Mouse (Mus musculus): ENCODE results near the gene Fam198b. TPM values are rescaled to one million over a fixed set of nuclear protein-coding genes. Genes with fewer than 3 reads are reported as not detected.
"Not testable (repeated sequence)": the region's sequence is repeated elsewhere in the genome, so short reads cannot be mapped to it uniquely, and the experiment has no call there.

Fam198b gene
- polyA plus RNA-seq, 1 experiment = 1.5 TPM

GRCm38 (mm10) chr3:79967346-79967745 is 83.0 kb downstream of the Fam198b start:
- Histone ChIP-seq H3K4me1 (replicated peaks; ENCODE audit: control insufficient read depth, insufficient read depth, low read length) (no peaks in the 10 kb centered on the region), H3K27ac (ENCODE audit: control insufficient read depth, insufficient read depth, low read length) (no peak overlapping the region), H3K4me3 (ENCODE audit: control insufficient read depth, insufficient read depth, low read length) (no peak overlapping the region), H3K27me3 (ENCODE audit: control insufficient read depth, insufficient read depth, low read length) (no peaks in the 10 kb centered on the region), H3K36me3 (ENCODE audit: control insufficient read depth, insufficient read depth, low read length) (no peaks in the 10 kb centered on the region)
- DNase-seq = no peak
- WGBS = 89% methylated on average over 1 of the region's 1 CpGs
- TF ChIP-seq CTCF (IDR thresholded peaks at IDR 0.05; ENCODE audit: borderline replicate concordance, control insufficient read depth, extremely low read depth, insufficient read depth, low read length, poor library complexity) (no peak), POLR2A (IDR thresholded peaks at IDR 0.05; ENCODE audit: control insufficient read depth, extremely low read depth, insufficient read depth, low read length, poor library complexity) (no peak)

- Histone ChIP-seq H3K4me1 (replicated peaks; ENCODE audit: control insufficient read depth, insufficient read depth, low read length) (no peaks in the 10 kb centered on the region), H3K4me3 (ENCODE audit: control insufficient read depth, insufficient read depth, low read length) (no peak overlapping the region), H3K27me3 (ENCODE audit: control insufficient read depth, insufficient read depth, low read length) (no peaks in the 10 kb centered on the region), H3K36me3 (ENCODE audit: control insufficient read depth, insufficient read depth, low read length) (no peaks in the 10 kb centered on the region), H3K27ac (ENCODE audit: control insufficient read depth, insufficient read depth, low read length) (no peak overlapping the region)
- WGBS = 76% methylated on average over 2 of the region's 2 CpGs
- no peak for DNase-seq
- no peak for TF ChIP-seq POLR2A (IDR thresholded peaks at IDR 0.05; ENCODE audit: control insufficient read depth, extremely low read depth, insufficient read depth, low read length, poor library complexity)
- TF ChIP-seq CTCF (IDR thresholded peaks at IDR 0.05; ENCODE audit: borderline replicate concordance, control insufficient read depth, extremely low read depth, insufficient read depth, low read length, poor library complexity) = no peak
Measured at GRCm38 (mm10) chr3:79968426-79968825, 84.1 kb downstream of the Fam198b start.

- not testable (repeated sequence) for H3K4me3 ChIP-seq (ENCODE audit: control insufficient read depth, insufficient read depth, low read length); H3K4me1 ChIP-seq (replicated peaks; ENCODE audit: control insufficient read depth, insufficient read depth, low read length); H3K27me3 ChIP-seq (ENCODE audit: control insufficient read depth, insufficient read depth, low read length); DNase-seq; H3K36me3 ChIP-seq (ENCODE audit: control insufficient read depth, insufficient read depth, low read length); H3K27ac ChIP-seq (ENCODE audit: control insufficient read depth, insufficient read depth, low read length)
- 59% methylated on average over 3 of the region's 3 CpGs for WGBS
Measured at GRCm38 (mm10) chr3:79969536-79969935, 85.2 kb downstream of the Fam198b start.

GRCm38 (mm10) chr3:79970070-79970469 is 85.7 kb downstream of the Fam198b start:
- Histone ChIP-seq H3K27me3 (ENCODE audit: control insufficient read depth, insufficient read depth, low read length) (no peaks in the 10 kb centered on the region), H3K36me3 (ENCODE audit: control insufficient read depth, insufficient read depth, low read length) (no peaks in the 10 kb centered on the region), H3K27ac (ENCODE audit: control insufficient read depth, insufficient read depth, low read length) (no peak overlapping the region), H3K4me3 (ENCODE audit: control insufficient read depth, insufficient read depth, low read length) (no peak overlapping the region), H3K4me1 (replicated peaks; ENCODE audit: control insufficient read depth, insufficient read depth, low read length) (no peaks in the 10 kb centered on the region)
- DNase-seq = no peak
- 97% methylated on average over 2 of the region's 2 CpGs for WGBS
- TF ChIP-seq POLR2A (IDR thresholded peaks at IDR 0.05; ENCODE audit: control insufficient read depth, extremely low read depth, insufficient read depth, low read length, poor library complexity) = no peak
- no peak for TF ChIP-seq CTCF (IDR thresholded peaks at IDR 0.05; ENCODE audit: borderline replicate concordance, control insufficient read depth, extremely low read depth, insufficient read depth, low read length, poor library complexity)

GRCm38 (mm10) chr3:79970498-79970897 is 86.2 kb downstream of the Fam198b start:
- no peak for DNase-seq
- Histone ChIP-seq H3K4me3 (ENCODE audit: control insufficient read depth, insufficient read depth, low read length) (no peak overlapping the region), H3K27ac (ENCODE audit: control insufficient read depth, insufficient read depth, low read length) (no peak overlapping the region), H3K27me3 (ENCODE audit: control insufficient read depth, insufficient read depth, low read length) (no peaks in the 10 kb centered on the region), H3K4me1 (replicated peaks; ENCODE audit: control insufficient read depth, insufficient read depth, low read length) (no peaks in the 10 kb centered on the region), H3K36me3 (ENCODE audit: control insufficient read depth, insufficient read depth, low read length) (no peaks in the 10 kb centered on the region)
- TF ChIP-seq POLR2A (IDR thresholded peaks at IDR 0.05; ENCODE audit: control insufficient read depth, extremely low read depth, insufficient read depth, low read length, poor library complexity) (no peak), CTCF (IDR thresholded peaks at IDR 0.05; ENCODE audit: borderline replicate concordance, control insufficient read depth, extremely low read depth, insufficient read depth, low read length, poor library complexity) (no peak)
- WGBS = 82% methylated on average over 2 of the region's 2 CpGs

GRCm38 (mm10) chr3:79971542-79971941 is 87.2 kb downstream of the Fam198b start:
- H3K27ac ChIP-seq (ENCODE audit: control insufficient read depth, insufficient read depth, low read length) = no peak overlapping the region
- no peaks in the 10 kb centered on the region for H3K27me3 ChIP-seq (ENCODE audit: control insufficient read depth, insufficient read depth, low read length)

GRCm38 (mm10) chr3:79976786-79977185 is 92.5 kb downstream of the Fam198b start:
- Histone ChIP-seq H3K27ac (ENCODE audit: control insufficient read depth, insufficient read depth, low read length) (no peak overlapping the region), H3K36me3 (ENCODE audit: control insufficient read depth, insufficient read depth, low read length) (no peaks in the 10 kb centered on the region), H3K4me3 (ENCODE audit: control insufficient read depth, insufficient read depth, low read length) (no peak overlapping the region), H3K27me3 (ENCODE audit: control insufficient read depth, insufficient read depth, low read length) (no peaks in the 10 kb centered on the region), H3K4me1 (replicated peaks; ENCODE audit: control insufficient read depth, insufficient read depth, low read length) (no peaks in the 10 kb centered on the region)
- WGBS = 85% methylated on average over 3 of the region's 3 CpGs
- TF ChIP-seq POLR2A (IDR thresholded peaks at IDR 0.05; ENCODE audit: control insufficient read depth, extremely low read depth, insufficient read depth, low read length, poor library complexity) (no peak), CTCF (IDR thresholded peaks at IDR 0.05; ENCODE audit: borderline replicate concordance, control insufficient read depth, extremely low read depth, insufficient read depth, low read length, poor library complexity) (no peak)
- no peak for DNase-seq

More at GRCm38 (mm10) chr3:79971542-79971941, 87.2 kb downstream of the Fam198b start:
- WGBS = 37% methylated on average over 7 of the region's 7 CpGs
- Histone ChIP-seq H3K4me3 (ENCODE audit: control insufficient read depth, insufficient read depth, low read length) (no peak overlapping the region), H3K36me3 (ENCODE audit: control insufficient read depth, insufficient read depth, low read length) (no peaks in the 10 kb centered on the region), H3K4me1 (replicated peaks; ENCODE audit: control insufficient read depth, insufficient read depth, low read length) (no peaks in the 10 kb centered on the region)
- DNase-seq = no peak
- TF ChIP-seq CTCF (IDR thresholded peaks at IDR 0.05; ENCODE audit: borderline replicate concordance, control insufficient read depth, extremely low read depth, insufficient read depth, low read length, poor library complexity) = no peak
- TF ChIP-seq POLR2A (IDR thresholded peaks at IDR 0.05; ENCODE audit: control insufficient read depth, extremely low read depth, insufficient read depth, low read length, poor library complexity) = no peak

Measured in thymus, adult 2 months (tissue).